Mouse (Mus musculus) midbrain, postnatal 0 days (tissue): ENCODE results near the gene Catsper3. TPM values are rescaled to one million over a fixed set of nuclear protein-coding genes. Genes with fewer than 3 reads are reported as not detected.
A peak's percentile ranks its signal among the peaks of the same experiment; 100 is the strongest.

Experiments used
- ATAC-seq: fragments of 200-750 bp; cut with Nextera tagmentation; 2 replicates; pipeline ENCODE4 v1.8.0; 2017; ENCODE audit warnings: moderate number of reproducible peaks, mild to moderate bottlenecking, moderate TSS enrichment, moderate library complexity; ENCODE audit not compliant: low FRiP score
- DNase-seq: peaks from one replicate; pipeline ENCODE4 v3.0.0-alpha.2; 2015; ENCODE audit warnings: low spot score
- H3K27ac ChIP-seq: fragments of 300-500 bp; sonication (generic); 2 replicates; pipeline ENCODE4 v1.5.1; 2014; ENCODE audit warnings: low read depth, mild to moderate bottlenecking, low read length, mixed read lengths
- H3K27me3 ChIP-seq: fragments of 300-500 bp; sonication (generic); 2 replicates; pipeline ENCODE4 v1.6.1; 2014; ENCODE audit warnings: low read length, control low read depth, mixed read lengths; ENCODE audit not compliant: insufficient read depth
- H3K36me3 ChIP-seq: fragments of 300-500 bp; sonication (generic); 2 replicates; pipeline ENCODE4 v1.6.1; 2014; ENCODE audit warnings: low read length, control low read depth, mixed read lengths; ENCODE audit not compliant: insufficient read depth
- H3K4me1 ChIP-seq: fragments of 300-500 bp; sonication (generic); 2 replicates; pipeline ENCODE4 v1.6.1; 2014; ENCODE audit warnings: mild to moderate bottlenecking, control low read depth, antibody characterized with exemption, low read length, mixed read lengths; ENCODE audit not compliant: insufficient read depth
- H3K4me2 ChIP-seq: fragments of 300-500 bp; sonication (generic); 2 replicates; pipeline ENCODE4 v1.6.1; 2014; ENCODE audit warnings: low read depth, mild to moderate bottlenecking, low read length, mixed read lengths; ENCODE audit not compliant: poor library complexity, severe bottlenecking
- H3K4me3 ChIP-seq: fragments of 300-500 bp; sonication (generic); 2 replicates; pipeline ENCODE4 v1.5.1; 2014; ENCODE audit warnings: low read depth, mild to moderate bottlenecking, low read length, moderate library complexity
- H3K9ac ChIP-seq: fragments of 300-500 bp; sonication (generic); replicated peaks from 2 replicates; pipeline ENCODE4 v1.6.1; 2014; ENCODE audit warnings: mild to moderate bottlenecking, low read length, moderate library complexity, mixed read lengths; ENCODE audit not compliant: poor library complexity, severe bottlenecking
- H3K9me3 ChIP-seq: fragments of 300-500 bp; sonication (generic); 2 replicates; pipeline ENCODE4 v1.6.1; 2016; ENCODE audit warnings: low read length, control low read depth
- CTCF ChIP-seq: IDR thresholded peaks from 2 replicates; pipeline ENCODE4 v1.5.1; 2016; ENCODE audit warnings: antibody characterized with exemption, mild to moderate bottlenecking
- WGBS: fragments of 180-500 bp; shearing (Covaris S2); extraction: QIAGEN DNeasy Blood & Tissue Kit; methylation state at CpG from one replicate; pipeline ENCODE4 v1.1.7; 2014; 5-methylcytosine and 5-hydroxymethylcytosine counted together
- polyA plus RNA-seq: library from polyadenylated mRNA; unstranded; fragments of >200 nt; fragmentation: Nextera tagmentation; extraction: Ambion mirVana; gene quantifications from 2 replicates; pipeline ENCODE4 v1.2.1, GENCODE M21; 2015
- total RNA-seq: library from RNA; depleted of rRNA; stranded (reverse); fragments of >200 nt; gene quantifications from 2 replicates; pipeline ENCODE4 v1.2.3, GENCODE M21; 2014

The Catsper3 gene
- total and polyA plus RNA-seq, 2 experiments from 2014 or later, result 0.30 TPM; not detected in 1

GRCm38 (mm10) chr13:55803973-55804372, 19.6 kb downstream of the Catsper3 start:
- 100% methylated on average over 1 of the region's 1 CpGs for WGBS
- H3K4me3 ChIP-seq, result no peak overlapping the region
- no peaks in the 10 kb centered on the region for H3K27me3 ChIP-seq
- no peak overlapping the region for H3K9ac ChIP-seq
- ATAC-seq (no peak), DNase-seq (no peak)
- no peak for TF ChIP-seq CTCF
- no peaks in the 10 kb centered on the region for H3K9me3 ChIP-seq
- no peaks in the 10 kb centered on the region for H3K36me3 ChIP-seq
- H3K4me1 ChIP-seq, result no peaks in the 10 kb centered on the region
- no peak overlapping the region for H3K4me2 ChIP-seq
- H3K27ac ChIP-seq, result no peak overlapping the region

DNA sequence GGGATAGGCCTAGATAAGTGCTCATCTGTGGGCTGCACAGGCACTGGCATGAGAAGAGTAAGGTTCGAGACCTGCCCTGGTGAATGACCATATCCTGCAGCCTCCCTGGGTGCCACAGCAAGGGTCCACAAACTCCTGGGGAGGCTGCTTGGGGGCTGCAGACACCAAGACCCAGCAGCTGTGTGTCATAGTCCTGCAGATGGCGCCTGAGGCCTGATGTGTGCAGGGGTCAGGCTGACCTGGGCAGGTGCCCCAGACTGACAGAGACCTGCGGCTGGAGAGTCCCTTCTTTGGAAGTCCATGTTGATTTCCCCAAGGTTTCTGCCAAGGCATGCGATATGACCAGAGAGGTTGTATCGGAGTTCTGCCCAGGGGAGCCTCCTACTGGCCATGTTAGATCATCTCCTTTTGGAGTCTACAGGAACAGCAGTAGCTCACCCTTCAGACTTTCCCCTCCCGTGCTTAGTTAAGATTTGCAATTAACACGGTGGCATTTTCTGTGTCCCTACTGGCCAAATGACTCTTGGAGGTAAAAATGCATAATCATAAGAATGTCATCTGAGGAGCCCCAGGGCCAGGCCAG, 24.8 kb downstream of the Catsper3 start:
- Histone ChIP-seq H3K4me2 (no peak overlapping the region), H3K9ac (no peak overlapping the region), H3K9me3 (no peaks in the 10 kb centered on the region), H3K4me3 (no peak overlapping the region), H3K27me3 (no peaks in the 10 kb centered on the region), H3K36me3 (no peaks in the 10 kb centered on the region), H3K4me1 (no peaks in the 10 kb centered on the region), H3K27ac (no peak overlapping the region)
- WGBS, result 70% methylated on average over 7 of the region's 7 CpGs
- ATAC-seq, result no peak
- DNase-seq, result no peak
- peak; percentile 22 for TF ChIP-seq CTCF

GRCm38 (mm10) chr13:55809707-55810106, 25.3 kb downstream of the Catsper3 start:
- no peak for DNase-seq
- Histone ChIP-seq H3K9ac (no peak overlapping the region), H3K4me2 (no peak overlapping the region), H3K9me3 (no peaks in the 10 kb centered on the region), H3K27ac (no peak overlapping the region), H3K4me1 (no peaks in the 10 kb centered on the region), H3K27me3 (no peaks in the 10 kb centered on the region), H3K4me3 (no peak overlapping the region), H3K36me3 (no peaks in the 10 kb centered on the region)
- 96% methylated on average over 10 of the region's 10 CpGs for WGBS
- TF ChIP-seq CTCF, result no peak
- no peak for ATAC-seq

GRCm38 (mm10) chr13:55810947-55811346, 26.6 kb downstream of the Catsper3 start:
- no peak overlapping the region for H3K27ac ChIP-seq
- no peak overlapping the region for H3K9ac ChIP-seq
- no peaks in the 10 kb centered on the region for H3K9me3 ChIP-seq
- H3K36me3 ChIP-seq, result no peaks in the 10 kb centered on the region
- H3K27me3 ChIP-seq, result no peaks in the 10 kb centered on the region
- WGBS, result 75% methylated on average over 5 of the region's 5 CpGs
- no peak for TF ChIP-seq CTCF
- no peak overlapping the region for H3K4me2 ChIP-seq
- ATAC-seq, result no peak
- H3K4me3 ChIP-seq, result no peak overlapping the region
- no peaks in the 10 kb centered on the region for H3K4me1 ChIP-seq
- DNase-seq, result no peak

- no peak overlapping the region for H3K4me3 ChIP-seq
- H3K4me2 ChIP-seq, result no peak overlapping the region
- TF ChIP-seq CTCF, result no peak
- H3K27me3 ChIP-seq, result no peaks in the 10 kb centered on the region
- no peaks in the 10 kb centered on the region for H3K4me1 ChIP-seq
- no peak overlapping the region for H3K27ac ChIP-seq
- no peaks in the 10 kb centered on the region for H3K36me3 ChIP-seq
- ATAC-seq, result no peak
- DNase-seq, result no peak
- 67% methylated on average over 5 of the region's 5 CpGs for WGBS
- H3K9ac ChIP-seq, result no peak overlapping the region
- H3K9me3 ChIP-seq, result no peaks in the 10 kb centered on the region
These were observed 29.2 kb downstream of the Catsper3 start for GRCm38 (mm10) chr13:55813490-55814016.

GRCm38 (mm10) chr13:55814834-55815233, 30.5 kb downstream of the Catsper3 start:
- H3K4me3 ChIP-seq, result no peak overlapping the region
- WGBS, result 85% methylated on average over 6 of the region's 6 CpGs
- TF ChIP-seq CTCF, result no peak
- no peak overlapping the region for H3K9ac ChIP-seq
- no peaks in the 10 kb centered on the region for H3K4me1 ChIP-seq
- no peak overlapping the region for H3K4me2 ChIP-seq
- ATAC-seq (no peak), DNase-seq (no peak)
- H3K27me3 ChIP-seq, result no peaks in the 10 kb centered on the region
- no peaks in the 10 kb centered on the region for H3K9me3 ChIP-seq
- H3K36me3 ChIP-seq, result no peaks in the 10 kb centered on the region
- no peak overlapping the region for H3K27ac ChIP-seq
